Mouse (Mus musculus) NIH3T3 (cell line): Measurements from ENCODE around the gene Slc25a47.

Source experiments
- DNase-seq: peaks from one replicate; pipeline ENCODE4 v3.0.0-alpha.2; 2012; ENCODE audit warnings: low read depth

Slc25a47 gene

DNA sequence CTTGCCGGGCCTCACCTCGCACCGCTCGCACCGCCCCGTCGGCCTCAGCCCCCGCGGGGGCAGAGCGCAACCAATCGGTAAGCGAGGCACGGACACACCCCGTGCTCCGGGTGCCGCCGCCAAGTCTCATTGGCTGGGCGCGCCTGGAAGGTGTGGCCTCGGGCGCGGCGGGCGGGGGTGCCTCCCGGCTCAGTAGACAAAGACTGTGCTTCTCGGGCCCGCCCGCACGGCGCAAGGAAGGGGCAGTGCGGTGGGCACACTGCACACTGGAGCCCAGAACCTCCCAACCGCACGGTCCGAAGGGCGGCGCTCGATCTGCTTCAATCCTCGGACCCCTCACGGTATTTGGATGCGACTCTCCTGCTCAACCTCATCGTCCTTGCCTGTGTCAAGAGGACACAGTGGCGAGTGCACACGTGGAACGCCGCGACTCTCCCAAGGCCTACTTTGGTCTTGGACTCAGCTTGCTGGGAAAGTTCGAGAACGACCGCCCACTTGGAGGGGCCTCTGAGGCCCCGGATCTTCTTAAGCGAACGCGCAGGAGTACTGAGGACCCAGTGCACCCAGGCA, at the start of gene Slc25a47, which contains the start of gene Slc25a29:
TSS of gene Slc25a47 (plus strand) at position 207 of the 570 bp plus-strand sequence.
TSS of gene Slc25a29 (minus strand) at position 44 of the 570 bp plus-strand sequence.
- DNase-seq, result peak; percentile 98

DNA sequence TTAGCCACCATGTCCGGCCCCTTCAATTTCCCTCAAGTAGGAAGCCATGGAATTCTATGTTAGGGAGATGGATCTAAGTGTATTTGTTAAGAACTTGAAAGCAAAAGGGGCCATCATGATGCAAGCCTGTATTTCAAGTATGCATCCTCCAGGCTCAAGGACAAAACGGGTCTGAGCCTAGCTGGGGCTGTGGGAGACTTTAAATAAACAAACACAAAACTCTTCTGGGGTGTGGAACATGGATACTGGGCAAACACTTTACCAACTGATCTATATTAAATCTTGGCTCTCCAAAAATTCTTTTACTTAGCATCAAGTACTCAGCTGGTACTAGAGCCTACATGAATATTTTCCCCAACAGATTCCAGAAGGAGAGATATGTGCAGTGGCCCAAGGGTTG, 48.5 kb upstream of the Slc25a47 start:
- DNase-seq, result no peak

DNA sequence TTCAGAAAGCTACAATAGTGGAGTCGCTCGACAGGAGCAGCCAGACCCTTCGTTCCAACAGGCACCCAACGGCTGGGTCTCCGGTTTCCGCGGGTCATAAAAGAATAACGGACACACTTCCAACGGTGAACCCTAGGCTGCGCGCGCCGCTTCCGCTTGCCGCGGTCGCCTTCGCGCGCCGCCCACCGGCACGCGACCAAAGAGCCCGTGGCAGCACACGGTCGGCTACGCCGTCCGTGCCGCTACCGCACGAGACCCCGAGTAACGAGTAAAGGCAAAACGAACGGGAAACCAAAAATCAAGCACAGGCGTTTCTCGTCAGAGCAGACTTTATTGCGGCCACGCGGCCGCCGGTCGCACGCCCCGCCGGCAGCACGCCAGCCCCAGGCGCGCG, 43.7 kb upstream of the Slc25a47 start:
- peak; percentile 92 for DNase-seq

DNA sequence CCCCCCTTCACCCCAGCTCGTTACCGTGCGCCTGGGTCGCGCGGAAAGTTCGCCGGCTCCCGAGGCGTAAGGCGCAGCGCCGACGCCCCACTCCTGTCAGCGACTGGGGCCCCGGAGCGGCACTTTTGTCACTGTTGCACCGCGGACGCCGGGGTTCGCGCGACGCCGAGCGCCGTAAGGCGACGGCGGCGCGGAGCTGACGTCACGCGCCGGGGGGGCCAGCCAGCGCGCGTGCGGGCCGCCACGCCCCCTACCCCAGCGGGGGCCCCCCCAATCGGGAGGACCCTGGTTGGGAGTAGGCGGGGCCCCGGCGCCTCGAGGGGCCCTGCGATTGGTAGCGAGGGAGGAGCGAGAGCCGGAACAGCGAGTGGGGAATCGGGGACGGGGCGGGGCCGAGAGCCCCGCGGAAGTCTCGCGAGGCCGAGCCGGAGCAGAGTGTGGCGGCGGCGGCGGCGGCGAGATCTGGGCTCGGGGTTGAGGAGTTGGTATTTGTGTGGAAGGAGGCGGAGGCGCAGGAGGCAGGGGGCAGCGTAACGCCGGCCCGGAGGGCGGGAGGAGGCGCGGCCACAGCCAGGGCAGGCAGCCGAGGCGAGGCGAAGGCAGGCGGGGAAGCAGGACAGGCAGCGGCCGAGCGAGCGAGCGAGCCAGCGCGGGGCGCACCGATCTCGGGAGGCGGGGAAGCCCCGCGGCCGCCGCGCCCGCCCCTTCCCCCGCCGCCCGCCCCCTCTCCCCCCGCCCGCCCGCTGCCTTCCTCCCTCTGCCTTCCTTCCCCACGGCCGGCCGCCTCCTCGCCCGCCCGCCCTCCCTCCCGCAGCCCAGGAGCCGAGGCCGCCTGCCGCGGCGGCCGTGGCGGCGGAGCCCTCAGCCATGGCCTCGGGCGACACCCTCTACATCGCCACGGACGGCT, 43.0 kb upstream of the Slc25a47 start, which contains the start of gene Yy1:
TSS of gene Yy1 (plus strand) at position 428 of the 907 bp plus-strand sequence.
- DNase-seq, result peak; percentile 99

DNA sequence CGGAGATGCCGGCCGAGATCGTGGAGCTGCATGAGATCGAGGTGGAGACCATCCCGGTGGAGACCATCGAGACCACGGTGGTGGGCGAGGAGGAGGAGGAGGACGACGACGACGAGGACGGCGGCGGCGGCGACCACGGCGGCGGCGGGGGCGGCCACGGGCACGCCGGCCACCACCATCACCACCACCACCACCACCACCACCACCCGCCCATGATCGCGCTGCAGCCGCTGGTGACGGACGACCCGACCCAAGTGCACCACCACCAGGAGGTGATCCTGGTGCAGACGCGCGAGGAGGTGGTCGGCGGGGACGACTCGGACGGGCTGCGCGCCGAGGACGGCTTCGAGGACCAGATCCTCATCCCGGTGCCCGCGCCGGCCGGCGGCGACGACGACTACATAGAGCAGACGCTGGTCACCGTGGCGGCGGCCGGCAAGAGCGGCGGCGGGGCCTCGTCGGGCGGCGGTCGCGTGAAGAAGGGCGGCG, 42.3 kb upstream of the Slc25a47 start:
- DNase-seq, result peak; percentile 17

DNA sequence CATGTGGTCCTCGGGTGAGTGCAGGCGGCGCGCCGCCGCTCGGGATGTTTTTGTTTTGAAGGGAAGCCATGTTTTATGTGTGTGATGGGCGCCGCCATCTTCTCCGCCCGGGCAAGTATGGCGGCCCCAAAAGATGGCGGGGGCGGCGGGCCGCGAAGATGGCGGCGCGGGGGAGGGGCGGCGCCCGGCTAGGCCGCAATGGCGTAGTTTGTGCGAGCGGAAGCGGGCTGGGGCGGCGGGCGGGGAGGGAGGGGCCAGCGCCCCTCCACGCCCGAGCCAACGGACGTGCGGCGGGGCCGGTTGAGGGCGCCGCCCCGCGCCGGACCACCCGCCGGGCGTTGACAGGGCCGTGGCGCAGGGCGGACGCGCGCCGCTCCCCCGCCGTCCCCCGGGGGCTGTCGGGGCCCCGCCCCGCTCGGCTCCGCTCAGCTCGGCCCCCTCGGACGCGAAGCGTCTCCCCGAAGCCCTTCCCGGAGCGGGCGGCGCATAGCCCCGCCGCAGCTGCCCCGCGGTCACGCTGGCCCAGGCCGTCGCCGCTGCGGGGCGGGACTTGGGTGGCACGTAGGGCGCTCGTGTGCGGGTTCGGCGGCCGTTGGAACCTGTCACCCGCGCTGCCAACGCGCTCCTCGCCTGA, 41.7 kb upstream of the Slc25a47 start:
- peak; percentile 93 for DNase-seq

DNA sequence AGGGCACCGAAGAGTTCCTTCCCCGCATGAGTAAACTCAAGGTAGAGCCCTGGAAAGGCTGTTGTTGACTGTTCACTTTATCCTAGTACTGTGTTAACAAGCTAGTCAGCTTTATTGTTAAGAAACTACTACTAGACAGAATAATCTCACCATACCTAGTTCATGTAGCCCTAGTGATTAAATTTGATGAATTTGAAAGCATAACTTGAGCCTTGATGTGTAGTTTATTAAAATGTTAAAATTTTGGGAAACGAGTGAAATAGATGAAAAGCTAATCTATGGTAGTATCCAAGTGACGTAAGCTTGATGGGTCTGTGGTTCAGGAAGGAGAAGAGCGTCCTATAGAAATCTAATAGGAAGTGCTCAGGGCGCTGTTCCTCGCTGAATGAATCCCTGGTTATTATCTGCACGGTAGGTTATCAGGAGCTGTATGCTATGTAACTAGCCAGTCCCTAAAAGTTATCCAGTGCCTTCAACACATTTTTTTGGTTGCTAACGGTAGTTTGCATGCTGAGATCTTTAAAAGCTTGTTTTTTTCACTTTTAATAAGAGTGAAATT, 40.8 kb upstream of the Slc25a47 start:
- DNase-seq, result peak; percentile 20

DNA sequence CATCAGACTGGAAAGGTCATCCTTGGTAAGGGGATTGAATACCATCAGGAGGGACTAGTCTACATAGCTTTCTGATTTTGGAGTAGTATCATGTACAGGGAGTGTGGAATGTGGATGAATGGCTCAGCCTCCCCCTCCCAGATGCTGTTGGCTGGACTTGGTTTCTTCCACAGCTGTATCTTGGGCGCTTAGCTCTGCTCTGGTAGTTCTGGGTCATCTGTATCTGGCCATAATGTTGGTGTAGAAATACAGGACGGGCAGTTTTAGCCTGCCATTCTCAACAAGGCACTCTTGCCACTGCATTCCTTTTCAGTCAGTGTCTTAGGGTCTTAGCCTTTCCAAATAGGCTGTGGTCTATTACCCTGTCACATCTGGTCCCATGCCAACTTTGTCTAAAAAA, 34.2 kb upstream of the Slc25a47 start:
- no peak for DNase-seq

DNA sequence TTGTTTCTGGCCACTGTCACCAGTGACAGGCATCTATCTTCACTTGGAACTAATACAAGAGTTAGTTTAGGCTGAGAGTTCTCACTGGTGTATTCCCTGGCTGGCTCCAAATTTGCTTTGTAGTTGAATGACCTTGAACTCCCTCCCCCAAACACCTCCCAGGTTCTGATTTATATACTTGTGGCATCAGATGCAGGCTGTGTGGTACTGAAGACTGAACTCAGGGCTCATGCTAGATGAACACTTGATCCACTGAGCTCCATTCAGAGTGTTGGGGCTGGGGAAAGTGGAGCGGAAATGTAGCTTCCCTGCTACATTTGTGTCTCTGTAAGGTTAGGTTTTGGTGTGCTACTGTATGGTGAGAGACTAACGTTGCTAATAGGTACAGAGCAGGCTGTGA, 31.5 kb upstream of the Slc25a47 start:
- no peak for DNase-seq

DNA sequence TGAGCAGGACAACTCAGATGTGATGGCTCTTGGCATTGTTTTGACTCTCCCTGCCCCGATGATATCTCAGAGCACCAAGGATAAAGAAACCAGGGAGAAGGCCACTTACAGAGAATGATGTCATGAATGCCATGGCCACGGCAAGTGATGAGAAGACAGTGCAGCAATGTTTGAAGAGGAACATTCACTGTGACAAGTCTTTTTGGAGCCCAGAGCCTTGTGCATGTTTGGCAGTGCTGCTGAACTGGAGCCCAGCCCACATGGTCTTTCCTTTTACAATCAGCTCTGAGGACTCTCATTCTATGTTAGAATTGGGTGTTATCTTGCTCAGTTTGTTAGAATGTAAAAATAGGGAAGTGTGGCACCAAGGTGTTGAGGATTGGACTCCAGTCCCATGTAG, 27.4 kb upstream of the Slc25a47 start:
- no peak for DNase-seq

DNA sequence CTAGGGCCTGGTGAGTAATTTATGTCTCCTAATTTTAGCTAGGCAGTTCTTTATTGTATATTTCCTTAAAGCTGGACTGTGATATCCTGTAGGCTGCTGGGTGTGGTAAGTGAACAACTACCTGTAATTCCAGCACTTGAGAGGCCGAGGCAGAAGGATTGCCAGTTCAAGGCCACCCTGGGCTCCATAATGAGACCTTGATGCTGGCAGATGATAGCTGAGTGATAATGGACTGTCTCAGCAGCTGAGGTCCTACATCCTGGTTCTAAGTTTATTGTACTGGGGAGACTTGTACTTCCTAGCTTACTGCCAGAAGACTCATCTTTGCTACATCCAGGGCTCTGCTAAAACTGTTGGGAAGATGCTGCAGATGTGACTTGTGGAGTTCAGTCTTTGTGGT, 26.1 kb upstream of the Slc25a47 start:
- DNase-seq, result no peak

DNA sequence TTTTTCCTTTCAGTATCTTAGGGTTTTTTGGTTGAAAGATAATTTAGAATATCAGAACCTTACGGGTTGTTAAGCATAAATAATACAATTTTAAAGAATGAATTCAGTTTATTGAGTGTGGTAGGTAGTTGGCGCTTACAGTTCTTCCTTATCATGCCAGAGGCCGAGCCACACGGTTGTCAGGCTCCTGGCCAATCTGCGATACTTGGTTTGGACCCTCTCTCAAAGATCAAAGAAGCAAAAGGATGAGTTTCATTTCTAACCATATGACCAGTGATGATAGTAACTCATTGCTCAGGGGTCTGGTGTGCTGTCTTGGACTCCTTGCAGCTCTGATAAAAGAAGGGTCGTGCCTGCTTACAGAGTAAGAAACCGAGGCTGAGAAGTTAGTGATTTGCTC, 25.5 kb upstream of the Slc25a47 start:
- no peak for DNase-seq

DNA sequence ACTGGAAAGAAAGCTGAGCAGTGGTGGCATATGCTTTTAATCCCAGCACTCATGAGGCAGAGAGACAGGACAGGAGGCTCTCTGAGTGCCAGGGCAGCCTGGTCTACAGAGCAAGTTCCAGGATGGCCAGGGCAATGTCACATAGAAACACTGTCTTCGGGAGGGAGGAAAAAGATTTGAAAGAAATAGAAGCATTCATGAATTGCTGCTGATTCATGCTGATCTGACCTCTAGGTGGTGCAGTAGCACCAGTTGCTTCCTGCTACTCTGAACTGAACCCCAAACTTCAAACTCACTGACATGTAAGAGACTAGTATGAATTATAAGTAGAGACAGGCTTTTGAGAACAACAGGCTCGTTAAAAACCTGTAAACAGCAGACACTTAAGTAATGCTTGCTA, 24.7 kb upstream of the Slc25a47 start:
- DNase-seq, result peak; percentile 63

DNA sequence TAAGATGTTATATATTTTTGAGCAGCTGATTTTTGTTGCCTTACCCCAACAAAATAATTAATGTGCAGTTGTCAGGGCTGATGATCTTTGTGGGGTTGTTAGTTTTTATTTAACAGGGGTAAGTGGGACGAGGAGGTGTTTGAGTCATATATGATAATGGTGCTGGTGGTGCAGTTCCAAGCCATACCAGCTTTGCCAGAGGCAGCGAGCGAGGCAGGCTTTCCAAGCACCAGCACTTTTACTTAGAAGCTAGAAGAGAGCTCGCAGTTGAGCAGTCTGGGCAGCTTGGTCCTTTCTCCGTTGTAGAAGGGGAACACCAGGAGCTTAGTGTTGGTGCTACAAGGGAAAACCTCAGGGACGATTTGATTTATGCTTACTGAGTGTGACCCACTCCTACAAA, 23.4 kb upstream of the Slc25a47 start:
- no peak for DNase-seq

DNA sequence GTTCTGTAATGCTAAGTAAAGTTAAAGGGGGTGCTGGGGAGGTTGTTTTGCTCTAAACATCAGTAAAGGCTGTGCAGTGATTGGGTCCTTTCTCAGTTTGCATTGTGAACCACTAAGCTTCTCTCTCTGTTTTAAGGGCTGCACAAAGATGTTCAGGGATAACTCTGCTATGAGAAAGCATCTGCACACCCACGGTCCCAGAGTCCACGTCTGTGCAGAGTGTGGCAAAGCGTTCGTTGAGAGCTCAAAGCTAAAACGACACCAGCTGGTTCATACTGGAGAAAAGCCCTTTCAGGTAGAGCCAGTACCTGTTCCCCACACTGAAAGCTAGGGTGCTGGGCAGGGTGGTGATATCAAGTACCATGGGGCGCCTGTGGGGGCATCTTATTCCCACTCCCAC, 21.4 kb upstream of the Slc25a47 start:
- no peak for DNase-seq

DNA sequence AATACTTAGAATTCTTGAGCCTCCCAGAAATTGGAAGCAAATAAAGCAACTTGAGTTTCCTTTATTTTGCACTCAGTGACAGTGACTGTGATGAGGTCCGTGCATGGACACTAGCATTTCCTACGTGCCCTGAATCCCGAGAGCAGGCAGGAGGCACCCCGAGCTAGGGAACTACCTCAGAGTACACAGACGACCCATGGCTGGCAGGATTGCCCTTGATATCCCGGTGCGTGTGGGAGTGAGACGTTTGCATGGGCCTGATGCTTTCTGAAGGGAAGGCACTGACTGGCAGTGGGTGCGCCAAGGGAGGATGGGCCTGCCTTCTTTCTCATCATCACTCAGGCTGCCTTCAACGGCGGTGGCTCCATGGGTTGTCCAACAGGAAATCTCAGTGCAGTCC, 19.3 kb upstream of the Slc25a47 start:
- no peak for DNase-seq

DNA sequence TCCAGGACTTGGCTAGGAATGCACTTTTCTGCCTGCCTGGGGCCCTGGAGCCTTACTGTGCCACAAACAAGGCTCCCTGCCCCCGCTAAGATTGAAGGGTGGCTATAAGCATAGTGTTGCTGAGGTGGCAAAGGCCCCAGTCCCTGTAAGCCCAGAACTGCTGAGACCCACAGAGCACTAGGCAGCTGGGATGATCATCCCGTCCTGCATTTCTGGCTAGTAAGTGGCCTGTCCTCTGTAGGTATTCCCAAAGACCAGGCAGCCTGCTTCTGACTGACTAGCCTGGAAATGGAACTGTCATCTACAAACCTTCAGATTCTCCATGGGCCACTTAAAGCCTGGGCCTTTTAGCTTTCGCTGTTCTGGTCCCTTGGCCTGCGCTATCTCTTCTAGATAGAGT, 15.4 kb upstream of the Slc25a47 start:
- DNase-seq, result no peak

DNA sequence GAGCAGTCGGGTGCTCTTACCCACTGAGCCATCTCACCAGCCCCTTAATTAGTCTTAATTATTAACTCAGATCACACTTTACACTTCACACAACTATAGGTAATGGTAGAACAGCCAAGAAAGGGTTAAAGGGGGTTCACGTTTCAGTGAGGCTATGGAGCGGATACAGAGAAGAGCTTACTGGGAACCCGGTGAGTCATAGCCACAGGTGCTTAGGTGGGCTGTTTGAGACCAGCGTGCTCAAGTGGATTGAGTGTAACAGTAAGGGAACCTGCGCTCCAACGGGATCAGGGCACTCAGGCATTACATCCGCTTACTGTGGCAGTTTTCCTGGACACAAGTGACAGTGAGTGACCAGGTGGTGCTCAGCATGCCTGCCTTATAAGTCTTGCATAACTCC, 12.8 kb upstream of the Slc25a47 start:
- DNase-seq, result no peak

DNA sequence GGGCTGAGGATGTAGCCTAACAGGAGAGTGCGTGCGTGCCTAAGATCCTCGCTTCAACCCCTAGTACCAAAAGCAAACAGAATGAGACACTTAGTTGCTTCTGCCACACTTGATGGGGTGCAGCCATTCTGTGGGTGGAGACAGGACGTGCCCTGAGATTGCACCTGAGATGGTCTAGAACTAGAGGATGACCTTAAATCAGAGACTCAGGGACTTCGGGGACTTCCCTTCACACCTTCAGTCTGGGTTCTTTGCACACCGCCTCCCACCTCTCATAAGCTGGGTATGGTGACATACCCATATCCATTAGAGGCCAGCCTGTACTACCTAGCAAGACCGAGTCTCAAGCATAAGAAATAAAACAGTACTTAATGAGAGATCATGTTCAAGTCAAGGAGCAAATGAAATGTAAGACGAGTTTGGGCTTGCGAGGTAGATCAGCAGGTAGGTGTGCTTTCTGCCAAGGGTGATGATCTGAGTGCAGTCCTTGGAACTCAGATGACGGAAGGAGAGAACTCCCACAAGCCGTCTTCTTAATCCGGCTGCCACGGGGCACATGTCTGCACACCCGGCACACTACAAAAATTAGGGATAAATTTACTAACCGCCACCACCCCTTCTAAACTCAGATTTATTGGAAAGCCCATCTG, 11.5 kb upstream of the Slc25a47 start:
- DNase-seq, result no peak

DNA sequence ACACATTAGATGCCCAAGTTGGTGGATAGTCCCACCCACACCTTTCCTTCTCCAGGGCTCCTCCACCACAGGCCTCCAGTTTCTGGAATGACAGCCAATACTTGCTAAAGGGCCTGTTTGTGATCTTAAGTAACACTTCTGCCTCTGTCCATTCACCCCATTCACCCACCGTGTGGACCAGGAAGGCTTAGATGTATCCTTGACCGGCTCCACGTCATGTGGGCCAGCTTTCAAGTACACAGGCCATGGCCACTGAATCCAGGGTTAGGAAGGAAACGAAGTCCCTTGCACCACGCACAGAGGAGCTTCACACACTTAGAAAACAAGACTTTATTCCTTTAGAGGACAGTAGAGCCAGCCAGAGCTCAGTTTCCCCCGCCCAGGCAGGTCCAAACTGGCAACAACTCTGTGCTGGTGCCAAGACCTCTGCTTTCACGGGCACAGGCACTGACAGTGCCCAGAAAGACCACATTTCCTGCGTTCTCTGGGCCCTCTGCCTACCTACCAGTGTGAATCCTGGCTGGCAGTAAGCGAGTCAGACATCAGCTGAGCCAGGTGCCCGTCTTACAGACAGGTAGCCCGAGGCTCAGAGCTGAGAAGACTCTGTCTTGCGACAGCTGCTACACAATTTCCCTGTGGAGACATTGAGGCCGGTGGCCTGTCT, 10.2 kb upstream of the Slc25a47 start:
- DNase-seq, result no peak

DNA sequence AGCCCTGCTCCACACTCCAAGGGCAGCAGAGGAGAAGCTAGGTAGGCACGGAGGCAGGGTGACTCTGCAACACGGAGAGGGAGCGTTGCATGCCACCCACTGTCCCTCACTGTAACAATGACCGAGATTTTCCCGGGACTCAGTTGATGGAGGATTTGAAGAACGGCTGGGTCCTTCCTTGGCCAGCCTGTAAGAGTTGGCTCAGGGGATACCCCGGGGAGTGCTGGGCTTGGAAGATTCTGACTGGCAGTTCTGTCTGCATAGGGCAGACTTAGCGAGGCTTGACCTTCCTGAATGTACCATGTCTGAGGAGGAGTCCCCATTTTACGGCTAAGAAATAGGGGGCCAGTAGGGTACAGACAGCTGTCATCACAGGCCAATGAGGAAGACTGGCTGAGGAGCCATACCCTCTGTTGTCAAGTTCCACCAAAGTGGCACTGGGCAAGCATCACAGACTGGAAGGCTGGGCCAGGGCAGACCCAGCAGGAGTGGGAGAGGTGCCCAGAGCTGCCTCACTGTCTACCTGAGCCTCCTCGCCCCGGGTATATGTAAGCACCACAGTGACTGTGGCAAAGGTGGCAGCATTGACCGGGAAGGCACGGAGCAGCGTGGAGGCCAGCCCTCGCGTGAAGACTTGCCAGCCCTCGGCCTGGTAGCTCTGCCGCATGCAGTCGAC, 9.4 kb upstream of the Slc25a47 start:
- DNase-seq, result no peak
